Comparison of ENCODE assay signal across 10 mouse cellular contexts in genomic region chr2:6726071-6726470, GRCm38 (mm10).
DNase-seq lines count a peak whose midpoint lies in the region; ATAC-seq and TF ChIP-seq lines count a peak whose summit lies in the region.
"Had no signal": no experiment of that assay in that cellular context is flagged by ENCODE, and none has a peak within 500 bp of the region (broad histone marks: within the 10 kb centered on the region; RNA-seq: fewer than 3 reads in every experiment).

No protein-coding gene starts in this region.

- in situ Hi-C loops in CH12.LX (cut with MboI; ENCODE audit: low pct_ligation_motif_present, low pct_unique_long_range_greater_than_20kb, low sequenced_read_pairs): loop anchor here (10.0 kb wide), 1 partner anchor 161 kb away; no protein-coding TSS in a partner anchor

- TF ChIP-seq CTCF in CH12.LX (conservative IDR thresholded peaks at IDR 0.05 in 1 of 2, IDR thresholded peaks at IDR 0.05 in 1 of 2; ENCODE audit: low read depth in 2 of 2, low read length in 2 of 2): peak in 1 of 2 experiments; percentile 60; a peak in 2 of 4 replicates

- peaks cover 34% of the 10 kb centered on the region for H3K4me1 ChIP-seq in hindbrain, embryonic 16.5 days (ENCODE audit: control insufficient read depth, insufficient read depth, low read depth, low read length)
- peaks cover 34% of the 10 kb centered on the region for H3K4me1 ChIP-seq in hindbrain, embryonic 12.5 days
- H3K4me1 ChIP-seq in CH12.LX (ENCODE audit: control insufficient read depth in 1 of 2, insufficient read depth in 2 of 2): peaks cover 12 to 47% of the 10 kb centered on the region in 2 experiments; a peak in 3 of 4 replicates

- no peak for DNase-seq in CH12.LX (ENCODE audit: extremely low read depth)
- peak; percentile 69 for DNase-seq in adrenal gland, postnatal 14 days
- peak; percentile 50 for DNase-seq in cerebellum, postnatal 36 days
- no peak for DNase-seq in ovary, adult 18-20 months (ENCODE audit: low spot score)
- no peak for DNase-seq in left cerebral cortex, postnatal 25 days (ENCODE audit: low spot score in 2 of 2)
- DNase-seq: right cerebral cortex, postnatal 25 days had no signal

- intact Hi-C loops in left cerebral cortex, postnatal 25 days (cut with DNase I): loop anchor here (10.0 kb wide), 1 partner anchor 139 kb away; no protein-coding TSS in a partner anchor

- H3K4me2 ChIP-seq in hindbrain, embryonic 16.5 days (ENCODE audit: low read length): no peak overlapping the region
- no peak overlapping the region for H3K4me2 ChIP-seq in hindbrain, embryonic 12.5 days (replicated peaks)
- H3K4me2 ChIP-seq in CH12.LX (ENCODE audit: insufficient read depth, low read depth, poor library complexity, severe bottlenecking): no peak overlapping the region
- H3K4me2 ChIP-seq: heart, embryonic 12.5 days had no signal

- no peaks in the 10 kb centered on the region for H3K36me3 ChIP-seq in hindbrain, embryonic 16.5 days (ENCODE audit: control insufficient read depth, insufficient read depth, low read length)
- no peaks in the 10 kb centered on the region for H3K36me3 ChIP-seq in hindbrain, embryonic 12.5 days
- H3K36me3 ChIP-seq in CH12.LX (replicated peaks in 1 of 2; ENCODE audit: control insufficient read depth in 1 of 2, insufficient read depth in 1 of 2, low read length in 1 of 2): no peaks in the 10 kb centered on the region
- H3K36me3 ChIP-seq: heart, embryonic 12.5 days had no signal

- H3K79me2 ChIP-seq in CH12.LX (replicated peaks; ENCODE audit: control insufficient read depth, extremely low read depth, insufficient read depth, poor library complexity, severe bottlenecking): peaks cover 2% of the 10 kb centered on the region

- no peaks in the 10 kb centered on the region for H3K9me3 ChIP-seq in hindbrain, embryonic 16.5 days (ENCODE audit: control insufficient read depth, low read length)
- no peaks in the 10 kb centered on the region for H3K9me3 ChIP-seq in hindbrain, embryonic 12.5 days (replicated peaks)
- no peaks in the 10 kb centered on the region for H3K9me3 ChIP-seq in CH12.LX (replicated peaks; ENCODE audit: low read length)
- H3K9me3 ChIP-seq: heart, embryonic 12.5 days had no signal

- TF ChIP-seq EP300 in CH12.LX (IDR thresholded peaks at IDR 0.05; ENCODE audit: low read length): no peak

- no peak overlapping the region for H3K27ac ChIP-seq in hindbrain, embryonic 16.5 days (ENCODE audit: low read depth, low read length)
- no peak overlapping the region for H3K27ac ChIP-seq in hindbrain, embryonic 12.5 days
- no peak overlapping the region for H3K27ac ChIP-seq in CH12.LX (ENCODE audit: insufficient read depth, low read depth)

- TF ChIP-seq POLR2A in CH12.LX (IDR thresholded peaks at IDR 0.05; ENCODE audit: low read depth, low read length): no peak

- no peak overlapping the region for H3K9ac ChIP-seq in hindbrain, embryonic 16.5 days (ENCODE audit: low read depth, low read length)
- H3K9ac ChIP-seq in hindbrain, embryonic 12.5 days: no peak overlapping the region
- H3K9ac ChIP-seq in CH12.LX (ENCODE audit: insufficient read depth, low read depth): no peak overlapping the region
- H3K9ac ChIP-seq: heart, embryonic 12.5 days had no signal

- no peaks in the 10 kb centered on the region for H3K27me3 ChIP-seq in hindbrain, embryonic 16.5 days (replicated peaks; ENCODE audit: control insufficient read depth, insufficient read depth, low read length)
- no peaks in the 10 kb centered on the region for H3K27me3 ChIP-seq in hindbrain, embryonic 12.5 days
- H3K27me3 ChIP-seq in CH12.LX (replicated peaks): no peaks in the 10 kb centered on the region
- H3K27me3 ChIP-seq: heart, embryonic 12.5 days had no signal

- ATAC-seq in hindbrain, embryonic 16.5 days: peak; percentile 19; the same call in 1 of the 2 replicates
- no peak for ATAC-seq in hindbrain, embryonic 12.5 days (ENCODE audit: low FRiP score)
- ATAC-seq in erythroblast, adult 5-6 weeks (replicated peaks; ENCODE audit: low FRiP score, poor library complexity, severe bottlenecking): no peak

- WGBS in hindbrain, embryonic 16.5 days: 58% methylated on average over 8 of the region's 8 CpGs
- WGBS in hindbrain, embryonic 12.5 days: 80% methylated on average over 8 of the region's 8 CpGs

- TF ChIP-seq RAD21 in CH12.LX (IDR thresholded peaks at IDR 0.05; ENCODE audit: low read depth, low read length): peak; percentile 51

- no peak overlapping the region for H3K4me3 ChIP-seq in hindbrain, embryonic 16.5 days (ENCODE audit: low read length)
- no peak overlapping the region for H3K4me3 ChIP-seq in hindbrain, embryonic 12.5 days
- no peak overlapping the region for H3K4me3 ChIP-seq in CH12.LX (replicated peaks in 1 of 3; ENCODE audit: low read depth in 2 of 3, low read length in 2 of 3, poor library complexity in 1 of 3)
- H3K4me3 ChIP-seq: heart, embryonic 12.5 days had no signal

- dilution Hi-C loops in CH12.LX (cut with MboI; ENCODE audit: extremely low pct_ligation_motif_present, extremely low pct_unique_long_range_greater_than_20kb, low sequenced_read_pairs): no loop called here

TF ChIP-seq in CH12.LX, 34 proteins besides CTCF, POLR2A, EP300 and RAD21:
- TF ChIP-seq MYC (IDR thresholded peaks at IDR 0.05; ENCODE audit: low read depth, low read length) (0 out of 2 replicates have a peak, but pooled peaks have one; percentile 15), NRF1 (IDR thresholded peaks at IDR 0.05; ENCODE audit: low read depth, low read length) (no peak), SMC3 (IDR thresholded peaks at IDR 0.05; ENCODE audit: low read depth, low read length) (peak; percentile 55)

Comparison
In these comparisons a context has a peak if more than half of its experiments do, and no peak if none do; other contexts are left out.
1. DNase-seq: peak in adrenal gland, postnatal 14 days (single experiment) and cerebellum, postnatal 36 days (2 of 2); none in CH12.LX (single experiment), ovary, adult 18-20 months (single experiment) and left cerebral cortex, postnatal 25 days (0 of 2).